Mouse (Mus musculus) ES-Bruce4 (cell line): ENCODE measurements around the gene Gm7879.

Experiments used
- CTCF ChIP-seq: IDR thresholded peaks from one replicate; pipeline ENCODE4 v1.8.1; 2011; ENCODE audit warnings: low read depth, low read length
- POLR2A ChIP-seq: IDR thresholded peaks from one replicate; pipeline ENCODE4 v1.8.1; 2011; ENCODE audit warnings: low read length; ENCODE audit not compliant: insufficient read depth

DNA sequence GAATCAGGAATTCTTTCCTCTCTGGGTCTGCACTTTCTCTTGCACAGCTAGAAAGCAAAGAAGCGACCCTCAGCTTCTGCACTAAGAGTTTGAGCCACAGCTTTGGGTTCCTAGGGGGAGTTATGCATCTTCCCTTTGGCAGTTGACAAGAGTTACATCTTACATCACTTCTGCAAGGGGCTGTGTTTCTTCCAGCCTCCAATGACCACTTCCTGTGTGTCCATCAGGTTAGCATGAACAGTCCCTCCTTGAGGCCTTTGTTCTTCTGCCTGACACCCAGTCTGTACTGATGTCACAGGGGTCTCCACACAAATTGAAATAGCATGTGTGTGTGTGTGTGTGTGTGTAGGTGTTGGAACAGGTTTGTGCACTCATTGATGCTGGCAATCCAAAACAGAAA lies 40.3 kb upstream of the Gm7879 start:
- TF ChIP-seq CTCF (no peak), POLR2A (no peak)
